ENCODE assay signal across 11 mouse cellular contexts in genomic region chr13:24194018-24194417, GRCm38 (mm10).
DNase-seq lines count a peak whose midpoint lies in the region; TF ChIP-seq lines count a peak whose summit lies in the region.
"Had no signal": no experiment of that assay in that cellular context is flagged by ENCODE, and none has a peak within 500 bp of the region (broad histone marks: within the 10 kb centered on the region; RNA-seq: fewer than 3 reads in every experiment).

No protein-coding gene starts in this region.

- H3K36me3 ChIP-seq in kidney, adult 2 months (ENCODE audit: control insufficient read depth, insufficient read depth, low read length), result no peaks in the 10 kb centered on the region
- H3K36me3 ChIP-seq: liver, embryonic 13.5 days; midbrain, embryonic 15.5 days had no signal

- H3K27ac ChIP-seq in kidney, adult 2 months (ENCODE audit: insufficient read depth, low read depth, low read length), result no peak overlapping the region
- H3K27ac ChIP-seq: liver, embryonic 13.5 days; midbrain, embryonic 15.5 days had no signal

- no peak for TF ChIP-seq POLR2A in kidney, adult 2 months (IDR thresholded peaks at IDR 0.05; ENCODE audit: low read depth, low read length)

- H3K27me3 ChIP-seq in kidney, adult 2 months (replicated peaks; ENCODE audit: control insufficient read depth, insufficient read depth, low read length), result no peaks in the 10 kb centered on the region
- H3K27me3 ChIP-seq: liver, embryonic 13.5 days; midbrain, embryonic 15.5 days had no signal

- no peak overlapping the region for H3K4me3 ChIP-seq in kidney, adult 2 months (ENCODE audit: insufficient read depth, low read depth, low read length)
- H3K4me3 ChIP-seq: erythroblast, embryonic 14.5 days; liver, embryonic 13.5 days; midbrain, embryonic 15.5 days had no signal

- 86% methylated on average over 5 of the region's 5 CpGs for WGBS in kidney, adult 2 months

- no peak for DNase-seq in kidney, adult 2 months
- DNase-seq in kidney, postnatal 10 days, result no peak
- DNase-seq in thymus, postnatal 14 days, result peak; percentile 12
- no peak for DNase-seq in thymus, adult 18-20 months
- peak; percentile 3 for DNase-seq in c-Kit-negative CD71-positive TER-119-positive erythroid progenitor cells, embryonic 14.5 days (ENCODE audit: low read depth, low spot score)
- peak; percentile 45 for DNase-seq in thymus, postnatal 4 days
- no peak for DNase-seq in adrenal gland, adult 18-20 months (ENCODE audit: low spot score in 2 of 2)
- no peak for DNase-seq in heart, adult 8-10 months (ENCODE audit: low spot score)
- DNase-seq: liver, embryonic 13.5 days had no signal

- H3K4me1 ChIP-seq in kidney, adult 2 months (ENCODE audit: control insufficient read depth, insufficient read depth, low read length), result peaks cover 10% of the 10 kb centered on the region; the same call in 1 of the 2 replicates
- H3K4me1 ChIP-seq: liver, embryonic 13.5 days had no signal

- peak; percentile 31; the same call in 1 of the 2 replicates for TF ChIP-seq CTCF in kidney, adult 2 months (conservative IDR thresholded peaks at IDR 0.05; ENCODE audit: insufficient read depth, insufficient read length, low read depth, low read length)

Comparison
In these comparisons a context has a peak if more than half of its experiments do, and no peak if none do; other contexts are left out.
1. DNase-seq: peak in thymus, postnatal 14 days (single experiment), c-Kit-negative CD71-positive TER-119-positive erythroid progenitor cells, embryonic 14.5 days (single experiment) and thymus, postnatal 4 days (single experiment); none in kidney, adult 2 months (single experiment), kidney, postnatal 10 days (single experiment), thymus, adult 18-20 months (0 of 2), adrenal gland, adult 18-20 months (0 of 2) and heart, adult 8-10 months (single experiment).